Mouse (Mus musculus): ENCODE results near the gene Pip5k1b. TPM values are rescaled to one million over a fixed set of nuclear protein-coding genes. Genes with fewer than 3 reads are reported as not detected.

Pip5k1b gene
- polyA plus RNA-seq, 1 experiment from 2014 or later, result 1.6 TPM

DNA sequence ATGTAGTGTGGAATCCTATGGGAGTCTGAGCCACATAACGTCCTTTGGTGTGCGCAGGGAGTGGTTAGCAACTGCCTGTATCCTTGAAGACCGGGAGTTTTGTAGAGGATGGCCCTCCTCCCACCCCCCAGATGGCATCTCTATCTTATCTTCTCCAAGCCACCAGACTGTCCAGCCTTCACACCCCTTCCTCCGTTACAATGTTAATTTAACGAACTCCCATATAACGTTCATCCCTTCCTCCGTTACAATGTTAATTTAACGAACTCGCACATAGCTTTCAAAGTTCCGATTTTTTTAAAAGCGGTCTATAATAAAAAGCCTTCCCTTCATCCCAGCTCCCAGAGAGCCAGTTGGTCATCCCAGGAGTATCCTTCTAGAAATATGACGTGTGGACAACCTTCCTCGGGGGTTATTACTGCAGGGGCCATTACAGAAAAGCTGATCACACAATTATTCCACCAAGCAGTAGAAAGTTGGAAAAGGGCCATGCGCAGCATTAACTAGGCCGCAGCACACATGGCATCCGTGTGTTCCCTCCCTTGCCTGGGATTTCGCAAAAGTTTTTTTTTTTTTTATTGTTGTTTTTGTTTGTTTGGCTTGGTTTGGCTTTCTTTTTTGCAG lies 13.9 kb downstream of the Pip5k1b start:
- Histone ChIP-seq H3K9ac (replicated peaks; ENCODE audit: low read length) (no peak overlapping the region), H3K4me3 (ENCODE audit: low read depth, low read length) (no peak overlapping the region), H3K9me3 (replicated peaks; ENCODE audit: control insufficient read depth, low read length) (no peaks in the 10 kb centered on the region), H3K4me2 (ENCODE audit: low read depth, low read length) (no peak overlapping the region), H3K36me3 (replicated peaks; ENCODE audit: control insufficient read depth, insufficient read depth, low read depth, low read length) (no peaks in the 10 kb centered on the region), H3K27ac (replicated peaks; ENCODE audit: low read depth, low read length) (no peak overlapping the region), H3K27me3 (ENCODE audit: control insufficient read depth, insufficient read depth, low read length) (no peaks in the 10 kb centered on the region), H3K4me1 (ENCODE audit: control insufficient read depth, insufficient read depth, low read length) (no peaks in the 10 kb centered on the region)
- WGBS, result 94% methylated on average over 17 of the region's 17 CpGs
- DNase-seq (ENCODE audit: low spot score), result no peak
- no peak for ATAC-seq (replicated peaks; ENCODE audit: insufficient number of reproducible peaks, low FRiP score, low TSS enrichment, low read depth)

GRCm38 (mm10) chr19:24540952-24541668 lies 14.6 kb downstream of the Pip5k1b start:
- H3K9me3 ChIP-seq (replicated peaks; ENCODE audit: control insufficient read depth, low read length), result no peaks in the 10 kb centered on the region
- DNase-seq (ENCODE audit: low spot score) (no peak), ATAC-seq (replicated peaks; ENCODE audit: insufficient number of reproducible peaks, low FRiP score, low TSS enrichment, low read depth) (no peak)
- no peak overlapping the region for H3K9ac ChIP-seq (replicated peaks; ENCODE audit: low read length)
- no peaks in the 10 kb centered on the region for H3K4me1 ChIP-seq (ENCODE audit: control insufficient read depth, insufficient read depth, low read length)
- H3K4me2 ChIP-seq (ENCODE audit: low read depth, low read length), result no peak overlapping the region
- no peaks in the 10 kb centered on the region for H3K36me3 ChIP-seq (replicated peaks; ENCODE audit: control insufficient read depth, insufficient read depth, low read depth, low read length)
- no peak overlapping the region for H3K4me3 ChIP-seq (ENCODE audit: low read depth, low read length)
- 92% methylated on average over 10 of the region's 10 CpGs for WGBS
- H3K27me3 ChIP-seq (ENCODE audit: control insufficient read depth, insufficient read depth, low read length), result no peaks in the 10 kb centered on the region
- H3K27ac ChIP-seq (replicated peaks; ENCODE audit: low read depth, low read length), result no peak overlapping the region

- H3K27me3 ChIP-seq (ENCODE audit: control insufficient read depth, insufficient read depth, low read length), result no peaks in the 10 kb centered on the region
- H3K4me2 ChIP-seq (ENCODE audit: low read depth, low read length), result no peak overlapping the region
- no peaks in the 10 kb centered on the region for H3K4me1 ChIP-seq (ENCODE audit: control insufficient read depth, insufficient read depth, low read length)
- 87% methylated on average over 1 of the region's 1 CpGs for WGBS
- no peaks in the 10 kb centered on the region for H3K9me3 ChIP-seq (replicated peaks; ENCODE audit: control insufficient read depth, low read length)
- H3K27ac ChIP-seq (replicated peaks; ENCODE audit: low read depth, low read length), result no peak overlapping the region
- no peaks in the 10 kb centered on the region for H3K36me3 ChIP-seq (replicated peaks; ENCODE audit: control insufficient read depth, insufficient read depth, low read depth, low read length)
- H3K9ac ChIP-seq (replicated peaks; ENCODE audit: low read length), result no peak overlapping the region
- no peak for DNase-seq (ENCODE audit: low spot score)
- H3K4me3 ChIP-seq (ENCODE audit: low read depth, low read length), result no peak overlapping the region
- ATAC-seq (replicated peaks; ENCODE audit: insufficient number of reproducible peaks, low FRiP score, low TSS enrichment, low read depth), result no peak
Observed at GRCm38 (mm10) chr19:24539041-24539440, 16.6 kb downstream of the Pip5k1b start.

GRCm38 (mm10) chr19:24538181-24538580 lies 17.5 kb downstream of the Pip5k1b start:
- Histone ChIP-seq H3K4me3 (ENCODE audit: low read depth, low read length) (no peak overlapping the region), H3K36me3 (replicated peaks; ENCODE audit: control insufficient read depth, insufficient read depth, low read depth, low read length) (no peaks in the 10 kb centered on the region), H3K4me1 (ENCODE audit: control insufficient read depth, insufficient read depth, low read length) (no peaks in the 10 kb centered on the region), H3K9me3 (replicated peaks; ENCODE audit: control insufficient read depth, low read length) (no peaks in the 10 kb centered on the region), H3K4me2 (ENCODE audit: low read depth, low read length) (no peak overlapping the region), H3K27me3 (ENCODE audit: control insufficient read depth, insufficient read depth, low read length) (no peaks in the 10 kb centered on the region), H3K27ac (replicated peaks; ENCODE audit: low read depth, low read length) (no peak overlapping the region), H3K9ac (replicated peaks; ENCODE audit: low read length) (no peak overlapping the region)
- DNase-seq (ENCODE audit: low spot score) (no peak), ATAC-seq (replicated peaks; ENCODE audit: insufficient number of reproducible peaks, low FRiP score, low TSS enrichment, low read depth) (no peak)
- WGBS, result 86% methylated on average over 6 of the region's 6 CpGs

DNA sequence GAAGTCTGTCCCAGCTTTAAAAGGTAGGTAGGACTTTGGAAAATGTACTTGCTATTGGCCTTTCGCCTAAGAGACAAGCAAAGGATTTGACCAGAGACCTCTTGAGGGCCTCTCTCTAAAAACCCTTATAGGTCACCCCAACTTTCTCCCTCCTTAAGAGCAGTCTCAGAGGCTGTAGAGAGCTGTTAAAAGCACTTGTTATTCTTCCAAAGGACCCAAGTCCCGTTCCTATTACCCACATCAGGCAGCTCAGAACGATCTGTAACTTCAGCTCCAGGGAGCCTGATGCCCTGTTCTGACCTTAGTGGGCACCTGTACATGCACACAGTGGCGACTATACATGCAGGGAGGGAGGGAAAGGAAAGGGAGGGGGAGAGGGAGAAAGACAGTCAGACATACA lies 18.0 kb downstream of the Pip5k1b start:
- H3K9me3 ChIP-seq (replicated peaks; ENCODE audit: control insufficient read depth, low read length), result no peaks in the 10 kb centered on the region
- no peaks in the 10 kb centered on the region for H3K4me1 ChIP-seq (ENCODE audit: control insufficient read depth, insufficient read depth, low read length)
- no peak overlapping the region for H3K4me2 ChIP-seq (ENCODE audit: low read depth, low read length)
- H3K9ac ChIP-seq (replicated peaks; ENCODE audit: low read length), result no peak overlapping the region
- H3K27ac ChIP-seq (replicated peaks; ENCODE audit: low read depth, low read length), result no peak overlapping the region
- WGBS, result 81% methylated on average over 4 of the region's 4 CpGs
- ATAC-seq (replicated peaks; ENCODE audit: insufficient number of reproducible peaks, low FRiP score, low TSS enrichment, low read depth) (no peak), DNase-seq (ENCODE audit: low spot score) (no peak)
- H3K4me3 ChIP-seq (ENCODE audit: low read depth, low read length), result no peak overlapping the region
- no peaks in the 10 kb centered on the region for H3K27me3 ChIP-seq (ENCODE audit: control insufficient read depth, insufficient read depth, low read length)
- no peaks in the 10 kb centered on the region for H3K36me3 ChIP-seq (replicated peaks; ENCODE audit: control insufficient read depth, insufficient read depth, low read depth, low read length)

DNA sequence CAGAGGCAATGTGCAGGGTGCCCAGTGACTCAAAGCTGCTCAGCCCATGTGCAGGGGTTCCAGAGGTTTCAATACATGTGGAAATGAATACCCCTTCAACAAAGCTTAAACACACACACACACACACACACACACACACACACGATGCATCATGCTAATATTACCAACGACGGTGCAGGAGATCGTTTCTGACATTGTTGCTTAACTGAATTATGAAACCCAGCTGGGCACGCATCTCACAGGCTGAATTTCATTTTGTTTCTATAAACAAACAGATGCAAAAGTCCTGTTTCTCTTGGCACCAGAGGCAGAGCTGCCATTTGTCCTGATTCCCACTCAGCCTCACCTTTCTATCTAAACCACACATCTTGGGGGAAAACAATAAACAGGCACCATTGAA lies 18.8 kb downstream of the Pip5k1b start:
- no peak for ATAC-seq (replicated peaks; ENCODE audit: insufficient number of reproducible peaks, low FRiP score, low TSS enrichment, low read depth)
- Histone ChIP-seq H3K36me3 (replicated peaks; ENCODE audit: control insufficient read depth, insufficient read depth, low read depth, low read length) (no peaks in the 10 kb centered on the region), H3K4me3 (ENCODE audit: low read depth, low read length) (no peak overlapping the region), H3K4me1 (ENCODE audit: control insufficient read depth, insufficient read depth, low read length) (no peaks in the 10 kb centered on the region), H3K27ac (replicated peaks; ENCODE audit: low read depth, low read length) (no peak overlapping the region), H3K9me3 (replicated peaks; ENCODE audit: control insufficient read depth, low read length) (no peaks in the 10 kb centered on the region), H3K9ac (replicated peaks; ENCODE audit: low read length) (no peak overlapping the region), H3K4me2 (ENCODE audit: low read depth, low read length) (no peak overlapping the region), H3K27me3 (ENCODE audit: control insufficient read depth, insufficient read depth, low read length) (no peaks in the 10 kb centered on the region)
- 65% methylated on average over 5 of the region's 5 CpGs for WGBS
- DNase-seq (ENCODE audit: low spot score), result peak; percentile 13

DNA sequence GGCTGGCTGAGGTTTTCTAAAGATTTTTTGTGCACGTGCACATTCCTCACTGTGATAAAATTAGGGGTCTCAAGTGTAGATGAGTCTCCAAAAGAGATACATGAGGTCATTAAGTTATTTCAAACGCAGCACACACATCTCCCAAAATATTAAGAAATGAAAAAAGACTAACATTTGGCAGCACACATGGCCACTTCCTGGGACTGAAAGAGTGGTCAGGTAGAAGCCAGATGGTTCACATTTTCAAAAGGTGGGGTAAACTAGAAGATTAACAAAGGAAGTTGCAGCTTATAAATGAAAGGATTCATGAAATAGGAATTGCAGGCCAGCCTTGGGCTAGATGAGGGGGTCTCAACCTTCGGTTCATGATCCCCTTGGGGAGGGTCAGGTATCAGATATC lies 19.4 kb downstream of the Pip5k1b start:
- Histone ChIP-seq H3K27ac (replicated peaks; ENCODE audit: low read depth, low read length) (no peak overlapping the region), H3K4me1 (ENCODE audit: control insufficient read depth, insufficient read depth, low read length) (no peaks in the 10 kb centered on the region), H3K27me3 (ENCODE audit: control insufficient read depth, insufficient read depth, low read length) (no peaks in the 10 kb centered on the region), H3K4me3 (ENCODE audit: low read depth, low read length) (no peak overlapping the region), H3K4me2 (ENCODE audit: low read depth, low read length) (no peak overlapping the region), H3K9ac (replicated peaks; ENCODE audit: low read length) (no peak overlapping the region), H3K9me3 (replicated peaks; ENCODE audit: control insufficient read depth, low read length) (no peaks in the 10 kb centered on the region), H3K36me3 (replicated peaks; ENCODE audit: control insufficient read depth, insufficient read depth, low read depth, low read length) (no peaks in the 10 kb centered on the region)
- no peak for DNase-seq (ENCODE audit: low spot score)
- ATAC-seq (replicated peaks; ENCODE audit: insufficient number of reproducible peaks, low FRiP score, low TSS enrichment, low read depth), result no peak
- 74% methylated on average over 3 of the region's 3 CpGs for WGBS

DNA sequence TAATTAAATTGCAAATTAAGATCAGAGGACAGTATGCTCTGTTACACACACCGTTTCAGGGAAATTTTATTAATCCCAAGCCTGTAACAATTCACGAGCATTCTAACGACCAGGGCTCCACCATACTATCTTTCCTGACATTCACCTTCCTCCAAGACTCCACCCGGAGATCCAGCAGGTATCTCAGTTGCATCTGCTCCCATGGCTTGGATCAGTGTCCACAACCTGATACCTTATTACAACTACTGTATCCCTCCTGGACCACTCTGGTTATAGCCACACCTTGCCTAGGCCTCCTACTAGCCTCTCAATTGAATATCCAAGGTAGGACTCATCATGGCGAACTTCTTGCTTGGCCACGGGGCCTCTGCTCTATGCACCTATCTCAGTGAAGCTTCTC lies 20.5 kb downstream of the Pip5k1b start:
- no peaks in the 10 kb centered on the region for H3K27me3 ChIP-seq (ENCODE audit: control insufficient read depth, insufficient read depth, low read length)
- no peak overlapping the region for H3K9ac ChIP-seq (replicated peaks; ENCODE audit: low read length)
- no peaks in the 10 kb centered on the region for H3K4me1 ChIP-seq (ENCODE audit: control insufficient read depth, insufficient read depth, low read length)
- DNase-seq (ENCODE audit: low spot score) (no peak), ATAC-seq (replicated peaks; ENCODE audit: insufficient number of reproducible peaks, low FRiP score, low TSS enrichment, low read depth) (no peak)
- no peak overlapping the region for H3K27ac ChIP-seq (replicated peaks; ENCODE audit: low read depth, low read length)
- H3K4me2 ChIP-seq (ENCODE audit: low read depth, low read length), result no peak overlapping the region
- no peaks in the 10 kb centered on the region for H3K36me3 ChIP-seq (replicated peaks; ENCODE audit: control insufficient read depth, insufficient read depth, low read depth, low read length)
- H3K9me3 ChIP-seq (replicated peaks; ENCODE audit: control insufficient read depth, low read length), result no peaks in the 10 kb centered on the region
- WGBS, result 90% methylated on average over 6 of the region's 6 CpGs
- no peak overlapping the region for H3K4me3 ChIP-seq (ENCODE audit: low read depth, low read length)

All from embryonic facial prominence, embryonic 11.5 days (tissue).